Mouse (Mus musculus): Measurements from ENCODE around the gene Trank1. TPM values are rescaled to one million over a fixed set of nuclear protein-coding genes. Genes with fewer than 3 reads are reported as not detected.

Gene Trank1
- polyA plus RNA-seq, 1 experiment, result 0.75 TPM

GRCm38 (mm10) chr9:111404346-111405079 lies 93.0 kb downstream of the Trank1 start:
- no peak overlapping the region for H3K4me3 ChIP-seq (replicated peaks; ENCODE audit: control insufficient read depth, low read depth, low read length)
- WGBS, result 75% methylated on average over 12 of the region's 12 CpGs
- H3K27ac ChIP-seq (ENCODE audit: control insufficient read depth, insufficient read depth, low read depth, low read length, poor library complexity), result no peak overlapping the region
- TF ChIP-seq POLR2A (IDR thresholded peaks at IDR 0.05; ENCODE audit: borderline replicate concordance, control insufficient read depth, low read depth, low read length), result no peak
- no peak for TF ChIP-seq CTCF (IDR thresholded peaks at IDR 0.05; ENCODE audit: control insufficient read depth, insufficient read depth, low read length)
- no peaks in the 10 kb centered on the region for H3K4me1 ChIP-seq (ENCODE audit: control insufficient read depth, insufficient read depth, low read length)

- Histone ChIP-seq H3K27ac (ENCODE audit: control insufficient read depth, insufficient read depth, low read depth, low read length, poor library complexity) (no peak overlapping the region), H3K4me1 (ENCODE audit: control insufficient read depth, insufficient read depth, low read length) (no peaks in the 10 kb centered on the region), H3K4me3 (replicated peaks; ENCODE audit: control insufficient read depth, low read depth, low read length) (no peak overlapping the region)
- TF ChIP-seq CTCF (IDR thresholded peaks at IDR 0.05; ENCODE audit: control insufficient read depth, insufficient read depth, low read length) (no peak), POLR2A (IDR thresholded peaks at IDR 0.05; ENCODE audit: borderline replicate concordance, control insufficient read depth, low read depth, low read length) (no peak)
- 69% methylated on average over 6 of the region's 6 CpGs for WGBS
Observed at GRCm38 (mm10) chr9:111405080-111405428, 93.5 kb downstream of the Trank1 start.

DNA sequence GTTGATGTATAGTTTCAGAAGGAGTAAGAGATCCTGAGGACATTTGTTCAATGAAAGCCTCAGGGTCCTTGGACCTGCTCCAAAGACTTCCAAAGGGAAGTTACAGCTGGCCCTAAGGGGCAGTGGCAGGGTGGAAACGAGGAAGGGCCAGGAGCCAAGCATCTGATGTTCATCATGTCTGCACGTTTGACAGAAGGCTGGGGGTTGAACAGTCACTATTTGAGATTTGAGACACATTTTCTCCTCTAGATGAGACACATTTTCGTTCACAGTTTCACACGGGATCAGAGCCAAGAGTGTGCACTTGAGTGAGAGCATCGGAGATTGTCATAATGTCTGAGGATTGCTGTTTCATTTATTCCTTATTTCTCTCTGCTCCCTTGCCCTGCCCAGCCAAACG lies 96.5 kb downstream of the Trank1 start:
- TF ChIP-seq CTCF (IDR thresholded peaks at IDR 0.05; ENCODE audit: control insufficient read depth, insufficient read depth, low read length) (no peak), POLR2A (IDR thresholded peaks at IDR 0.05; ENCODE audit: borderline replicate concordance, control insufficient read depth, low read depth, low read length) (no peak)
- 63% methylated on average over 6 of the region's 6 CpGs for WGBS

GRCm38 (mm10) chr9:111408427-111408826 lies 96.9 kb downstream of the Trank1 start:
- no peak for TF ChIP-seq CTCF (IDR thresholded peaks at IDR 0.05; ENCODE audit: control insufficient read depth, insufficient read depth, low read length)
- TF ChIP-seq POLR2A (IDR thresholded peaks at IDR 0.05; ENCODE audit: borderline replicate concordance, control insufficient read depth, low read depth, low read length), result no peak
- no peak overlapping the region for H3K27ac ChIP-seq (ENCODE audit: control insufficient read depth, insufficient read depth, low read depth, low read length, poor library complexity)
- no peak overlapping the region for H3K4me3 ChIP-seq (replicated peaks; ENCODE audit: control insufficient read depth, low read depth, low read length)
- WGBS, result 81% methylated on average over 10 of the region's 10 CpGs
- no peaks in the 10 kb centered on the region for H3K4me1 ChIP-seq (ENCODE audit: control insufficient read depth, insufficient read depth, low read length)

More for the DNA sequence above, 96.5 kb downstream of the Trank1 start:
- Histone ChIP-seq H3K4me3 (replicated peaks; ENCODE audit: control insufficient read depth, low read depth, low read length) (no peak overlapping the region), H3K4me1 (ENCODE audit: control insufficient read depth, insufficient read depth, low read length) (no peaks in the 10 kb centered on the region), H3K27ac (ENCODE audit: control insufficient read depth, insufficient read depth, low read depth, low read length, poor library complexity) (no peak overlapping the region)

GRCm38 (mm10) chr9:111412471-111413160 lies 101.1 kb downstream of the Trank1 start:
- Histone ChIP-seq H3K27ac (ENCODE audit: control insufficient read depth, insufficient read depth, low read depth, low read length, poor library complexity) (no peak overlapping the region), H3K4me3 (replicated peaks; ENCODE audit: control insufficient read depth, low read depth, low read length) (no peak overlapping the region), H3K4me1 (ENCODE audit: control insufficient read depth, insufficient read depth, low read length) (no peaks in the 10 kb centered on the region)
- WGBS, result 85% methylated on average over 16 of the region's 16 CpGs
- TF ChIP-seq CTCF (IDR thresholded peaks at IDR 0.05; ENCODE audit: control insufficient read depth, insufficient read depth, low read length) (no peak), POLR2A (IDR thresholded peaks at IDR 0.05; ENCODE audit: borderline replicate concordance, control insufficient read depth, low read depth, low read length) (no peak)

DNA sequence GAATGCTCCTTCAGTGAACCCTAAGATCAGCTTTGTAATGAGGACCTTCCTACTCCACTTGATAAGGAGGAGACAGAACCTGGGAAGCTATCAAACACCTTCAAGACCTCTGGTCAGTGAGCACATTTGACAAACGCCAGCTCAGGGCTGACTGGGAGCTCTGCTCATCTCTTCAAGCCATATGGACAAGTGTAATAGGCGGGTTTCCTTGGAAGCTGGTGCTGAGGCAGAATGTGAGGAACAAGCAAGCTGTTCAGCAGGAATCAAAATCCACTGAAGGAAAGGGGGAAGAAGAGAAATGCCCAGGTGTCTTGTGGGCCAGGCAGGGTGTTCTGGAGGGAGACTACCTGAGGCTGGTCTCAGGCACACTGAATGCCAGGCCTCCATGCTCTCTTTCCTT lies 110.3 kb downstream of the Trank1 start:
- H3K4me3 ChIP-seq (replicated peaks; ENCODE audit: control insufficient read depth, low read depth, low read length), result no peak overlapping the region
- WGBS, result 64% methylated on average over 2 of the region's 2 CpGs
- H3K27ac ChIP-seq (ENCODE audit: control insufficient read depth, insufficient read depth, low read depth, low read length, poor library complexity), result no peak overlapping the region
- H3K4me1 ChIP-seq (ENCODE audit: control insufficient read depth, insufficient read depth, low read length), result no peaks in the 10 kb centered on the region
- TF ChIP-seq POLR2A (IDR thresholded peaks at IDR 0.05; ENCODE audit: borderline replicate concordance, control insufficient read depth, low read depth, low read length), result no peak
- TF ChIP-seq CTCF (IDR thresholded peaks at IDR 0.05; ENCODE audit: control insufficient read depth, insufficient read depth, low read length), result no peak

- WGBS, result 71% methylated on average over 5 of the region's 5 CpGs
- Histone ChIP-seq H3K27ac (ENCODE audit: control insufficient read depth, insufficient read depth, low read depth, low read length, poor library complexity) (no peak overlapping the region; the same call in 1 of the 2 replicates), H3K4me3 (replicated peaks; ENCODE audit: control insufficient read depth, low read depth, low read length) (no peak overlapping the region), H3K4me1 (ENCODE audit: control insufficient read depth, insufficient read depth, low read length) (no peaks in the 10 kb centered on the region)
- TF ChIP-seq POLR2A (IDR thresholded peaks at IDR 0.05; ENCODE audit: borderline replicate concordance, control insufficient read depth, low read depth, low read length), result no peak
- TF ChIP-seq CTCF (IDR thresholded peaks at IDR 0.05; ENCODE audit: control insufficient read depth, insufficient read depth, low read length), result no peak
Observed at GRCm38 (mm10) chr9:111422567-111422966, 111.0 kb downstream of the Trank1 start.

- H3K4me1 ChIP-seq (ENCODE audit: control insufficient read depth, insufficient read depth, low read length), result no peaks in the 10 kb centered on the region
- no peak overlapping the region for H3K4me3 ChIP-seq (replicated peaks; ENCODE audit: control insufficient read depth, low read depth, low read length)
- no peak overlapping the region for H3K27ac ChIP-seq (ENCODE audit: control insufficient read depth, insufficient read depth, low read depth, low read length, poor library complexity)
- 70% methylated on average over 6 of the region's 6 CpGs for WGBS
- TF ChIP-seq POLR2A (IDR thresholded peaks at IDR 0.05; ENCODE audit: borderline replicate concordance, control insufficient read depth, low read depth, low read length), result no peak
- TF ChIP-seq CTCF (IDR thresholded peaks at IDR 0.05; ENCODE audit: control insufficient read depth, insufficient read depth, low read length), result no peak
Observed at GRCm38 (mm10) chr9:111425113-111425512, 113.6 kb downstream of the Trank1 start.

Measured in bone marrow, adult 2 months (tissue).